Mouse (Mus musculus) erythroblast, embryonic 14.5 days (primary cell): Measurements from ENCODE around the gene Nol12. TPM values are rescaled to one million over a fixed set of nuclear protein-coding genes. Genes with fewer than 3 reads are reported as not detected.

Experiments
- H3K27me3 ChIP-seq: 2 replicates; pipeline ENCODE4 v1.6.1; 2012; ENCODE audit warnings: inconsistent platforms; ENCODE audit not compliant: control insufficient read depth
- H3K36me3 ChIP-seq: 2 replicates; pipeline ENCODE4 v1.6.1; 2012; ENCODE audit warnings: mild to moderate bottlenecking, inconsistent platforms; ENCODE audit not compliant: control insufficient read depth
- H3K4me1 ChIP-seq: 2 replicates; pipeline ENCODE4 v1.6.1; 2012; ENCODE audit warnings: inconsistent platforms; ENCODE audit not compliant: control insufficient read depth
- H3K4me3 ChIP-seq: replicated peaks from 2 replicates; pipeline ENCODE3; 2012; ENCODE audit warnings: moderate library complexity, mild to moderate bottlenecking, inconsistent platforms
- H3K9me3 ChIP-seq: 2 replicates; pipeline ENCODE4 v1.6.1; 2012; ENCODE audit warnings: low read length, inconsistent platforms, mixed read lengths; ENCODE audit not compliant: control insufficient read depth
- GATA1 ChIP-seq: IDR thresholded peaks from 2 replicates; pipeline ENCODE4 v1.6.1; 2012; ENCODE audit warnings: low read length, inconsistent platforms, mixed read lengths
- TAL1 ChIP-seq: IDR thresholded peaks from 3 replicates; pipeline ENCODE4 v1.6.1; 2012; ENCODE audit warnings: low read length, inconsistent platforms, mixed read lengths
- polyA plus RNA-seq: library from polyadenylated mRNA; stranded (reverse); fragments of >175 nt; gene quantifications from 2 replicates; pipeline ENCODE4 v1.2.3, GENCODE M21; 2012

Gene Nol12
- polyA plus RNA-seq, 1 experiment, result 3.9 TPM

GRCm38 (mm10) chr15:78914091-78914822 is 20.5 kb upstream of the Nol12 start:
- no peaks in the 10 kb centered on the region for H3K27me3 ChIP-seq
- no peaks in the 10 kb centered on the region for H3K9me3 ChIP-seq
- peaks cover 79% of the 10 kb centered on the region for H3K4me1 ChIP-seq
- H3K36me3 ChIP-seq, result peaks cover 59% of the 10 kb centered on the region
- peak overlapping the region; percentile 81 for H3K4me3 ChIP-seq
- TF ChIP-seq TAL1 (no peak), GATA1 (no peak)

GRCm38 (mm10) chr15:78914823-78915659 is 19.7 kb upstream of the Nol12 start:
- peaks cover 79% of the 10 kb centered on the region for H3K4me1 ChIP-seq
- no peaks in the 10 kb centered on the region for H3K27me3 ChIP-seq
- peaks cover 59% of the 10 kb centered on the region for H3K36me3 ChIP-seq
- TF ChIP-seq GATA1 (no peak), TAL1 (no peak)
- no peaks in the 10 kb centered on the region for H3K9me3 ChIP-seq
- peak overlapping the region; percentile 81 for H3K4me3 ChIP-seq

GRCm38 (mm10) chr15:78915660-78916017 is 19.1 kb upstream of the Nol12 start:
- Histone ChIP-seq H3K27me3 (no peaks in the 10 kb centered on the region), H3K36me3 (peaks cover 58% of the 10 kb centered on the region), H3K9me3 (no peaks in the 10 kb centered on the region), H3K4me1 (peaks cover 85% of the 10 kb centered on the region), H3K4me3 (peak overlapping the region; percentile 81)
- TF ChIP-seq GATA1 (no peak), TAL1 (no peak)

- no peaks in the 10 kb centered on the region for H3K27me3 ChIP-seq
- H3K9me3 ChIP-seq, result peaks cover under 1% of the 10 kb centered on the region
- TF ChIP-seq TAL1 (no peak), GATA1 (no peak)
- peaks cover 53% of the 10 kb centered on the region for H3K36me3 ChIP-seq
- peaks cover 85% of the 10 kb centered on the region for H3K4me1 ChIP-seq
- peak overlapping the region; percentile 81 for H3K4me3 ChIP-seq
Observed at GRCm38 (mm10) chr15:78916052-78916826, 18.5 kb upstream of the Nol12 start.

DNA sequence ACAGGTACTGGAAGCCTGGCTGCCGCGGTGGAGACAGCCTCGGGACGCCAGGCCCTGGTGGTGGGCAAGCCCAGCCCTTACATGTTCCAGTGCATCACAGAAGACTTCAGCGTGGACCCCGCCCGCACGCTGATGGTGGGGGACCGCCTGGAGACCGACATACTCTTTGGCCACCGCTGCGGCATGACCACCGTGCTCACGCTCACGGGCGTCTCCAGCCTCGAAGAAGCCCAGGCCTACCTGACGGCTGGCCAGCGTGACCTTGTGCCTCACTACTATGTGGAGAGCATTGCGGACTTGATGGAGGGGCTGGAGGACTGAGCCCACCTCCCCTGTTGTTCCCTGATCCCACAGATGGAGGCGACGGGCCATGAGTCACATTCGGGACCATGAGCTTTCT is 16.6 kb upstream of the Nol12 start:
- H3K4me1 ChIP-seq, result peaks cover 88% of the 10 kb centered on the region

GRCm38 (mm10) chr15:78919914-78920313 is 14.8 kb upstream of the Nol12 start:
- no peak for TF ChIP-seq GATA1
- no peak for TF ChIP-seq TAL1
- Histone ChIP-seq H3K9me3 (peaks cover 5% of the 10 kb centered on the region), H3K27me3 (no peaks in the 10 kb centered on the region), H3K4me3 (no peak overlapping the region), H3K36me3 (peaks cover 49% of the 10 kb centered on the region), H3K4me1 (peaks cover 89% of the 10 kb centered on the region)

More for the DNA sequence above, 16.6 kb upstream of the Nol12 start:
- TF ChIP-seq TAL1 (no peak), GATA1 (no peak)
- no peaks in the 10 kb centered on the region for H3K27me3 ChIP-seq
- peaks cover 5% of the 10 kb centered on the region for H3K9me3 ChIP-seq
- peaks cover 49% of the 10 kb centered on the region for H3K36me3 ChIP-seq
- H3K4me3 ChIP-seq, result no peak overlapping the region

GRCm38 (mm10) chr15:78922700-78923099 is 12.0 kb upstream of the Nol12 start:
- Histone ChIP-seq H3K36me3 (peaks cover 36% of the 10 kb centered on the region), H3K27me3 (no peaks in the 10 kb centered on the region), H3K9me3 (peaks cover 5% of the 10 kb centered on the region), H3K4me3 (peak overlapping the region; percentile 59), H3K4me1 (peaks cover 91% of the 10 kb centered on the region)
- peak; percentile 90 for TF ChIP-seq GATA1
- peak; percentile 88 for TF ChIP-seq TAL1

DNA sequence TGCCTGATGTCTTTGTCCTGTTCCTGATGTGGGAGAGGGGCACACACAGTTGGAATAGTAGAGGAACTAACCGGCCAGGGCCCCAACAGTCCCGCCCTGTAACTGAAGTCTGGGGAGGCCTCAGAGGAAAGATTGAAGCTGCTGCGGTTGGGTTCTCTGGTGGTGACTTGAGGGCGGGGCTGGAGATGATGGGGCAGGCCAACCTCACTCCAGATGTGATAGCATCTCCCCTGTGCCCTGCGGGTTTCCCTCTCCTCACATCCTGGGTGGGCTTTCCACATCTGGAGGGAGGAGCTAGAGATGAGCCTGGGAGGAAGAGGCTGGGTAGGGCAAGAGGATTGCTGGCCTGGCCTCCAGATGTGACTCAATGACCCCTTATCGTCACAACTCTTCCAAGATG is 11.1 kb upstream of the Nol12 start:
- Histone ChIP-seq H3K36me3 (peaks cover 28% of the 10 kb centered on the region), H3K9me3 (peaks cover 5% of the 10 kb centered on the region), H3K4me3 (peak overlapping the region; percentile 59), H3K4me1 (peaks cover 94% of the 10 kb centered on the region), H3K27me3 (no peaks in the 10 kb centered on the region)
- no peak for TF ChIP-seq TAL1
- TF ChIP-seq GATA1, result peak; percentile 44; the same call in 1 of the 2 replicates
